Comparison of ENCODE assay signal across 32 mouse cellular contexts in the genomic region with DNA sequence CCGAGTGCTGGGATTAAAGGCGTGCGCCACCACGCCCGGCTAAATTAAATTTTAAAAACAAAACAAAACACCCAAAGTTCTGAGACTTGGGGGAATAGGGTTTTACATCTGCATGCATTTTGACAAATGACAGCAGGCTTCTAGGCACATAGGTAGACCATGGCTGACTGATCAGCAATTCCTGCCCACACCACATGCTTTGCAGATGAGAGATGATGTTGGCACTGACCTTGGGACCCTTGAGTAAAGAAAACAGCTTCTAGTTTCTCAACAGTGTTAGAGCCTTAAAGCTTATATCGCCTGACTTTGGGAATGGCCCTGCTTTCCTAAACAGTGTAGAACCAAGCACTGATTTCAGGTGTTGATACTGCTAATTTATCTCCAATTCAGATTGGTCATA.
"Had no signal": no experiment of that assay in that cellular context is flagged by ENCODE, and none has a peak within 500 bp of the region (broad histone marks: within the 10 kb centered on the region; RNA-seq: fewer than 3 reads in every experiment).

No protein-coding gene starts in this region.

- ATAC-seq: liver, embryonic 12.5 days; liver, postnatal 0 days; lung, postnatal 0 days; midbrain, embryonic 15.5 days; midbrain, embryonic 16.5 days had no signal

- H3K9ac ChIP-seq: limb, embryonic 12.5 days; limb, embryonic 13.5 days; limb, embryonic 15.5 days; liver, embryonic 12.5 days; liver, embryonic 13.5 days; liver, embryonic 14.5 days; liver, embryonic 15.5 days; liver, postnatal 0 days; lung, embryonic 14.5 days; lung, embryonic 15.5 days; midbrain, embryonic 12.5 days; midbrain, embryonic 13.5 days; midbrain, embryonic 15.5 days; neural tube, embryonic 12.5 days had no signal

- H3K9me3 ChIP-seq: limb, embryonic 10.5 days; limb, embryonic 12.5 days; limb, embryonic 13.5 days; limb, embryonic 15.5 days; liver, embryonic 12.5 days; liver, embryonic 13.5 days; liver, embryonic 15.5 days; lung, embryonic 15.5 days; midbrain, embryonic 10.5 days; midbrain, embryonic 12.5 days; midbrain, embryonic 13.5 days; midbrain, embryonic 15.5 days; neural tube, embryonic 12.5 days had no signal

- H3K4me3 ChIP-seq: limb, embryonic 10.5 days; limb, embryonic 12.5 days; limb, embryonic 13.5 days; limb, embryonic 15.5 days; liver, embryonic 12.5 days; liver, embryonic 13.5 days; liver, embryonic 15.5 days; lung, embryonic 15.5 days; megakaryocyte, embryonic 14.5 days; midbrain, embryonic 10.5 days; midbrain, embryonic 12.5 days; midbrain, embryonic 13.5 days; midbrain, embryonic 15.5 days; myocyte; neural tube, embryonic 12.5 days had no signal

- H3K36me3 ChIP-seq: limb, embryonic 10.5 days; limb, embryonic 13.5 days; limb, embryonic 15.5 days; liver, embryonic 12.5 days; liver, embryonic 13.5 days; liver, embryonic 15.5 days; lung, embryonic 15.5 days; midbrain, embryonic 10.5 days; midbrain, embryonic 12.5 days; midbrain, embryonic 13.5 days; midbrain, embryonic 15.5 days; neural tube, embryonic 12.5 days had no signal

- H3K27me3 ChIP-seq: limb, embryonic 12.5 days; limb, embryonic 13.5 days; limb, embryonic 15.5 days; liver, embryonic 12.5 days; liver, embryonic 13.5 days; liver, embryonic 15.5 days; lung, embryonic 15.5 days; megakaryocyte, embryonic 14.5 days; midbrain, embryonic 12.5 days; midbrain, embryonic 13.5 days; midbrain, embryonic 15.5 days; neural tube, embryonic 12.5 days had no signal

- H3K4me2 ChIP-seq: limb, embryonic 12.5 days; limb, embryonic 13.5 days; limb, embryonic 15.5 days; liver, embryonic 11.5 days; liver, embryonic 12.5 days; liver, embryonic 13.5 days; liver, embryonic 15.5 days; lung, embryonic 14.5 days; lung, embryonic 15.5 days; midbrain, embryonic 11.5 days; midbrain, embryonic 12.5 days; midbrain, embryonic 13.5 days; midbrain, embryonic 15.5 days; neural tube, embryonic 12.5 days had no signal

- H3K27ac ChIP-seq: limb, embryonic 10.5 days; limb, embryonic 12.5 days; limb, embryonic 13.5 days; limb, embryonic 15.5 days; liver, embryonic 12.5 days; liver, embryonic 13.5 days; liver, embryonic 14.5 days; liver, embryonic 15.5 days; lung, embryonic 15.5 days; macrophage; midbrain, embryonic 10.5 days; midbrain, embryonic 12.5 days; midbrain, embryonic 13.5 days; midbrain, embryonic 15.5 days; neural tube, embryonic 12.5 days had no signal

- H3K4me1 ChIP-seq: limb, embryonic 13.5 days; limb, embryonic 15.5 days; liver, embryonic 12.5 days; liver, embryonic 13.5 days; liver, embryonic 15.5 days; lung, embryonic 15.5 days; megakaryocyte, embryonic 14.5 days; midbrain, embryonic 10.5 days; midbrain, embryonic 12.5 days; midbrain, embryonic 13.5 days; midbrain, embryonic 15.5 days; neural tube, embryonic 12.5 days had no signal

- DNase-seq: left cerebral cortex, postnatal 4 days; liver; liver, embryonic 13.5 days; liver, postnatal 0 days; lung, adult 18-20 months; lung, adult 2 months; lung, embryonic 14.5 days; lung, postnatal 10 days; lung, postnatal 14 days; lung, postnatal 36 days; lung, postnatal 4 days; midbrain, embryonic 14.5 days had no signal
